Mouse (Mus musculus): ENCODE measurements around the gene Rgs5. TPM values are rescaled to one million over a fixed set of nuclear protein-coding genes. Genes with fewer than 3 reads are reported as not detected.

Rgs5 gene
- total RNA-seq, 2 experiments from 2014 or later: 0.07 TPM; not detected in 1

GRCm38 (mm10) chr1:169721836-169722235 lies 66.5 kb downstream of the Rgs5 start:
- no peak for ATAC-seq (ENCODE audit: poor library complexity, severe bottlenecking)

GRCm38 (mm10) chr1:169726319-169726718 lies 71.0 kb downstream of the Rgs5 start:
- no peak for ATAC-seq (ENCODE audit: poor library complexity, severe bottlenecking)

- ATAC-seq (ENCODE audit: poor library complexity, severe bottlenecking): no peak
These were observed 75.3 kb downstream of the Rgs5 start for GRCm38 (mm10) chr1:169730599-169731100.

GRCm38 (mm10) chr1:169736139-169736538 lies 80.8 kb downstream of the Rgs5 start:
- ATAC-seq (ENCODE audit: poor library complexity, severe bottlenecking): no peak

GRCm38 (mm10) chr1:169737231-169737630 lies 81.9 kb downstream of the Rgs5 start:
- no peak for ATAC-seq (ENCODE audit: poor library complexity, severe bottlenecking)

- no peak for ATAC-seq (ENCODE audit: poor library complexity, severe bottlenecking)
These were observed 85.8 kb downstream of the Rgs5 start for GRCm38 (mm10) chr1:169741147-169741546.

Other genes starting within 250 kb of the Rgs5 start
- gene Nuf2, start 124.0 kb upstream of the Rgs5 start, total RNA-seq (2015): 80.0 and 82.6 TPM in 2 replicates
- 143 and 162 TPM in 2 replicates for gene Nuf2, start 124.0 kb upstream of the Rgs5 start, total RNA-seq (2017)
- not detected in 2 replicates for gene Rgs4, start 92.1 kb downstream of the Rgs5 start, total RNA-seq (2015)
- gene Rgs4, start 92.1 kb downstream of the Rgs5 start, total RNA-seq (2017): 0.04 TPM in 1 of 2 replicates, not detected in the other